Mouse (Mus musculus): ENCODE results near the gene Cdc123.

DNA sequence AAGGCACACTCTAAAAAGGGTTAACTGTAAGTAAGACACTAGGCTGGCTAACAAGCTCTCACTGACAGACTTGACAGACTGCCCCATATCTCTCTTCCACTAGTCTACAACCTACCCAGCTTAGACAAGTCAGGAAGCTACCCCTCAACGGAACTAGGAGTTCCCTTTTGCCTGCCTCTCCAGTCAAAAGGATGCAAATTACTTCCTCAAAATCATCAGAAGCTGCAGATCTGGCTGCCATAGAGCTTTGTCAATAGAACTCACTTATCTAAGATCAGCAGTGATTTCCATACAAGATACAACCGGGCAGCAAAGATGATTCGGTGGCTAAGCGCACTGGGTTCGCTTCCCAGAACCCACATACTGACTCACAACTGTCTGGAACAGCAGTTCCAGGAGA is 20.3 kb downstream of the Cdc123 start:
- no peak for TF ChIP-seq POLR2A (IDR thresholded peaks at IDR 0.05; ENCODE audit: control insufficient read depth, extremely low read depth, insufficient read depth, low read length, poor library complexity)
- no peak for TF ChIP-seq CTCF (IDR thresholded peaks at IDR 0.05; ENCODE audit: borderline replicate concordance, control insufficient read depth, extremely low read depth, insufficient read depth, low read length, poor library complexity)

All from thymus, adult 2 months (tissue).